Mouse (Mus musculus): ENCODE measurements around the gene Cyb5rl. TPM values are rescaled to one million over a fixed set of nuclear protein-coding genes. Genes with fewer than 3 reads are reported as not detected.

Gene Cyb5rl
- 3.9 and 4.1 TPM in 2 replicates for polyA plus RNA-seq (2016; fragmentation: Nextera tagmentation; extraction: Ambion mirVana)

GRCm38 (mm10) chr4:107066252-107067124 is at the start of gene Cyb5rl, which contains the start of gene Mrpl37:
Cyb5rl (plus strand) TSS chr4:107066988.
Mrpl37 (minus strand) TSS chr4:107066868.
- Histone ChIP-seq H3K4me1 (peaks cover 33% of the 10 kb centered on the region), H3K4me3 (peak within 1 kb of the TSS; percentile 80), H3K9ac (peak within 1 kb of the TSS; percentile 83), H3K4me2 (peak within 1 kb of the TSS; percentile 94), H3K36me3 (peaks cover 34% of the 10 kb centered on the region), H3K27me3 (replicated peaks) (no peaks in the 10 kb centered on the region), H3K27ac (peak within 1 kb of the TSS; percentile 57; the same call in 1 of the 2 replicates), H3K9me3 (replicated peaks) (no peaks in the 10 kb centered on the region)
- ATAC-seq = peak; percentile 97
- under 1% methylated on average over 60 of the region's 60 CpGs for WGBS (ENCODE audit: insufficient replicate concordance)

GRCm38 (mm10) chr4:107017257-107017656 is 49.5 kb upstream of the Cyb5rl start:
- peaks cover 51% of the 10 kb centered on the region for H3K4me1 ChIP-seq
- ATAC-seq = no peak
- H3K4me2 ChIP-seq = no peak overlapping the region
- H3K9me3 ChIP-seq (replicated peaks) = no peaks in the 10 kb centered on the region
- H3K36me3 ChIP-seq = peaks cover 47% of the 10 kb centered on the region
- no peak overlapping the region for H3K9ac ChIP-seq
- no peak overlapping the region for H3K4me3 ChIP-seq
- no peaks in the 10 kb centered on the region for H3K27me3 ChIP-seq (replicated peaks)
- H3K27ac ChIP-seq = no peak overlapping the region

- peaks cover 44% of the 10 kb centered on the region for H3K36me3 ChIP-seq
- H3K9ac ChIP-seq = no peak overlapping the region
- no peak overlapping the region for H3K27ac ChIP-seq
- ATAC-seq = no peak
- 92% methylated on average over 3 of the region's 3 CpGs for WGBS (ENCODE audit: insufficient replicate concordance)
- no peaks in the 10 kb centered on the region for H3K27me3 ChIP-seq (replicated peaks)
- no peak overlapping the region for H3K4me3 ChIP-seq
- H3K4me2 ChIP-seq = no peak overlapping the region
- H3K4me1 ChIP-seq = peaks cover 54% of the 10 kb centered on the region
- no peaks in the 10 kb centered on the region for H3K9me3 ChIP-seq (replicated peaks)
Measured at GRCm38 (mm10) chr4:107018521-107018920, 48.3 kb upstream of the Cyb5rl start.

GRCm38 (mm10) chr4:107019027-107019426 is 47.8 kb upstream of the Cyb5rl start:
- no peak for ATAC-seq
- Histone ChIP-seq H3K4me3 (no peak overlapping the region), H3K4me1 (peaks cover 50% of the 10 kb centered on the region), H3K9ac (no peak overlapping the region), H3K36me3 (peaks cover 40% of the 10 kb centered on the region), H3K27ac (no peak overlapping the region), H3K27me3 (replicated peaks) (no peaks in the 10 kb centered on the region), H3K9me3 (replicated peaks) (no peaks in the 10 kb centered on the region), H3K4me2 (no peak overlapping the region)
- WGBS (ENCODE audit: insufficient replicate concordance) = 72% methylated on average over 7 of the region's 7 CpGs

- WGBS (ENCODE audit: insufficient replicate concordance) = 65% methylated on average over 5 of the region's 5 CpGs
- H3K27ac ChIP-seq = no peak overlapping the region
- peaks cover 48% of the 10 kb centered on the region for H3K4me1 ChIP-seq
- no peaks in the 10 kb centered on the region for H3K9me3 ChIP-seq (replicated peaks)
- ATAC-seq = no peak
- peaks cover 44% of the 10 kb centered on the region for H3K36me3 ChIP-seq
- H3K4me2 ChIP-seq = no peak overlapping the region
- H3K9ac ChIP-seq = no peak overlapping the region
- H3K27me3 ChIP-seq (replicated peaks) = no peaks in the 10 kb centered on the region
- no peak overlapping the region for H3K4me3 ChIP-seq
Measured at GRCm38 (mm10) chr4:107020287-107021000, 46.3 kb upstream of the Cyb5rl start.

GRCm38 (mm10) chr4:107021464-107021863 is 45.3 kb upstream of the Cyb5rl start:
- Histone ChIP-seq H3K4me1 (peaks cover 42% of the 10 kb centered on the region), H3K9ac (no peak overlapping the region), H3K27ac (no peak overlapping the region), H3K4me2 (no peak overlapping the region), H3K9me3 (replicated peaks) (no peaks in the 10 kb centered on the region), H3K4me3 (no peak overlapping the region), H3K27me3 (replicated peaks) (no peaks in the 10 kb centered on the region), H3K36me3 (peaks cover 42% of the 10 kb centered on the region)
- no peak for ATAC-seq
- 70% methylated on average over 3 of the region's 3 CpGs for WGBS (ENCODE audit: insufficient replicate concordance)

- H3K36me3 ChIP-seq = peaks cover 64% of the 10 kb centered on the region
Measured at GRCm38 (mm10) chr4:107024899-107025298, 41.9 kb upstream of the Cyb5rl start.

GRCm38 (mm10) chr4:107025369-107025768 is 41.4 kb upstream of the Cyb5rl start:
- WGBS (ENCODE audit: insufficient replicate concordance) = 90% methylated on average over 5 of the region's 5 CpGs

More at GRCm38 (mm10) chr4:107024899-107025298, 41.9 kb upstream of the Cyb5rl start:
- 84% methylated on average over 7 of the region's 7 CpGs for WGBS (ENCODE audit: insufficient replicate concordance)
- no peaks in the 10 kb centered on the region for H3K27me3 ChIP-seq (replicated peaks)
- H3K27ac ChIP-seq = no peak overlapping the region
- H3K9me3 ChIP-seq (replicated peaks) = no peaks in the 10 kb centered on the region
- H3K9ac ChIP-seq = no peak overlapping the region
- H3K4me1 ChIP-seq = peaks cover 20% of the 10 kb centered on the region
- no peak for ATAC-seq
- H3K4me2 ChIP-seq = no peak overlapping the region
- no peak overlapping the region for H3K4me3 ChIP-seq

GRCm38 (mm10) chr4:107026451-107026850 is 40.3 kb upstream of the Cyb5rl start:
- Histone ChIP-seq H3K4me1 (peaks cover 13% of the 10 kb centered on the region), H3K9ac (no peak overlapping the region), H3K9me3 (replicated peaks) (no peaks in the 10 kb centered on the region), H3K27ac (no peak overlapping the region), H3K4me2 (no peak overlapping the region), H3K27me3 (replicated peaks) (no peaks in the 10 kb centered on the region), H3K4me3 (no peak overlapping the region), H3K36me3 (peaks cover 79% of the 10 kb centered on the region)
- ATAC-seq = no peak
- 67% methylated on average over 8 of the region's 8 CpGs for WGBS (ENCODE audit: insufficient replicate concordance)

More at GRCm38 (mm10) chr4:107025369-107025768, 41.4 kb upstream of the Cyb5rl start:
- no peaks in the 10 kb centered on the region for H3K9me3 ChIP-seq (replicated peaks)
- no peak overlapping the region for H3K4me3 ChIP-seq
- H3K27ac ChIP-seq = no peak overlapping the region
- H3K9ac ChIP-seq = no peak overlapping the region
- H3K36me3 ChIP-seq = peaks cover 68% of the 10 kb centered on the region
- no peak overlapping the region for H3K4me2 ChIP-seq
- H3K27me3 ChIP-seq (replicated peaks) = no peaks in the 10 kb centered on the region
- ATAC-seq = no peak
- peaks cover 15% of the 10 kb centered on the region for H3K4me1 ChIP-seq

GRCm38 (mm10) chr4:107035689-107036088 is 31.1 kb upstream of the Cyb5rl start:
- no peaks in the 10 kb centered on the region for H3K4me1 ChIP-seq
- WGBS (ENCODE audit: insufficient replicate concordance) = 86% methylated on average over 4 of the region's 4 CpGs
- ATAC-seq = no peak
- H3K9me3 ChIP-seq (replicated peaks) = no peaks in the 10 kb centered on the region
- H3K9ac ChIP-seq = no peak overlapping the region
- no peak overlapping the region for H3K27ac ChIP-seq
- peaks cover 97% of the 10 kb centered on the region for H3K36me3 ChIP-seq
- no peak overlapping the region for H3K4me2 ChIP-seq
- H3K27me3 ChIP-seq (replicated peaks) = no peaks in the 10 kb centered on the region
- H3K4me3 ChIP-seq = no peak overlapping the region

- H3K36me3 ChIP-seq = peaks cover 97% of the 10 kb centered on the region
Measured at GRCm38 (mm10) chr4:107036985-107037384, 29.8 kb upstream of the Cyb5rl start.

GRCm38 (mm10) chr4:107038303-107038702 is 28.5 kb upstream of the Cyb5rl start:
- H3K36me3 ChIP-seq = peaks cover 97% of the 10 kb centered on the region
- 72% methylated on average over 4 of the region's 4 CpGs for WGBS (ENCODE audit: insufficient replicate concordance)

More at GRCm38 (mm10) chr4:107036985-107037384, 29.8 kb upstream of the Cyb5rl start:
- Histone ChIP-seq H3K27me3 (replicated peaks) (no peaks in the 10 kb centered on the region), H3K4me3 (no peak overlapping the region), H3K4me1 (no peaks in the 10 kb centered on the region), H3K9ac (no peak overlapping the region), H3K27ac (no peak overlapping the region), H3K9me3 (replicated peaks) (no peaks in the 10 kb centered on the region), H3K4me2 (no peak overlapping the region)
- no peak for ATAC-seq
- 92% methylated on average over 2 of the region's 2 CpGs for WGBS (ENCODE audit: insufficient replicate concordance)

More at GRCm38 (mm10) chr4:107038303-107038702, 28.5 kb upstream of the Cyb5rl start:
- H3K4me1 ChIP-seq = no peaks in the 10 kb centered on the region
- no peak for ATAC-seq
- H3K9ac ChIP-seq = no peak overlapping the region
- H3K27ac ChIP-seq = no peak overlapping the region
- H3K9me3 ChIP-seq (replicated peaks) = no peaks in the 10 kb centered on the region
- no peaks in the 10 kb centered on the region for H3K27me3 ChIP-seq (replicated peaks)
- H3K4me2 ChIP-seq = no peak overlapping the region
- no peak overlapping the region for H3K4me3 ChIP-seq
